Mouse (Mus musculus) testis, adult 2 months (tissue): ENCODE measurements around the gene Btbd9. TPM values are rescaled to one million over a fixed set of nuclear protein-coding genes. Genes with fewer than 3 reads are reported as not detected.

Experiments
- H3K27ac ChIP-seq: fragments of 200-500 bp; 2 replicates; pipeline ENCODE4 v1.5.1; 2012; ENCODE audit warnings: low read depth, low read length; ENCODE audit not compliant: control insufficient read depth, insufficient read depth
- H3K27me3 ChIP-seq: fragments of 200-500 bp; 2 replicates; pipeline ENCODE4 v1.6.1; 2012; ENCODE audit warnings: mild to moderate bottlenecking, low read length, moderate library complexity; ENCODE audit not compliant: control insufficient read depth, insufficient read depth
- H3K36me3 ChIP-seq: fragments of 200-500 bp; 2 replicates; pipeline ENCODE4 v1.6.1; 2012; ENCODE audit warnings: mild to moderate bottlenecking, low read length; ENCODE audit not compliant: control insufficient read depth, insufficient read depth
- H3K4me1 ChIP-seq: fragments of 200-500 bp; 2 replicates; pipeline ENCODE4 v1.6.1; 2012; ENCODE audit warnings: low read length; ENCODE audit not compliant: control insufficient read depth, insufficient read depth
- H3K4me3 ChIP-seq: fragments of 200-500 bp; 2 replicates; pipeline ENCODE4 v1.5.1; 2012; ENCODE audit warnings: low read depth, mild to moderate bottlenecking, low read length, moderate library complexity, mixed read lengths; ENCODE audit not compliant: control insufficient read depth
- CTCF ChIP-seq: fragments of 200-500 bp; IDR thresholded peaks from 2 replicates; pipeline ENCODE4 v1.5.1; 2012; ENCODE audit warnings: low read depth, mild to moderate bottlenecking, inconsistent platforms, low read length, moderate library complexity; ENCODE audit not compliant: control insufficient read depth, insufficient read depth, insufficient replicate concordance
- POLR2A ChIP-seq: fragments of 200-500 bp; IDR thresholded peaks from 2 replicates; pipeline ENCODE4 v1.6.1; 2012; ENCODE audit warnings: low read depth, mild to moderate bottlenecking, inconsistent platforms, low read length, moderate library complexity; ENCODE audit not compliant: control insufficient read depth
- polyA plus RNA-seq: library from polyadenylated mRNA; depleted of rRNA; stranded (reverse); fragments of >200 nt; gene quantifications from 2 replicates; pipeline ENCODE4 v1.2.3, GENCODE M21; 2012

Btbd9 gene
- polyA plus RNA-seq, 1 experiment: 87.1 TPM

DNA sequence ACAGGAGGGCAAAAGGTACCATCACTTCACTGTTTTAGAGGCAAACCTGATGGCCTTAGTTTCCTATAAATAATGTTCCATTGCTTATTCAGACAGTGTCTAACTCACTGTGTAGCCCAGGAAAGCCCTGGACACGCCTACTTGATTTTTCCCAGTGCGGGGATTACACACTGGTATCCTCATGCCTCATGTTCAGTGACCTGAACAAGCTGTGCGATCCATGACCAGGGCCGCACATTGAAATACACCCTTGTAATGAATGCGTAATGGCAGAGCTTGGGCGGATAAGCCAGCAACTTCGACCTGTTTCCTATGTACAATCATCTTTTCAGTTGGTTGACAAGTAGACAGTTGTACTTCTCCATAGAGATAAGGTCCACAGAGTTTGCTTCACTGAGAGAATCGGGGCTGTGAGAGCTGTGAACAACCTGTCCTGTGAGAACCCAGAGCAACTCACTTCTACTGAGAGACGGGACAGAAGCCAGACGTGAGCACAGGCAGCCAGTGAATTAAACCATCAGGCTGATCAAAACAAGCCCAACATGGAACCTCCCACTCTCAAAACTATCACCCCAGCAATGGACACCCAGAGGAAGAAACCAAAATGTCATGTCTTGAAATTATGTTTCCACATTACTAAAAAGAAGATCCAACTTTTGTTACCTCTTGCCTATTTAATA is 145.2 kb downstream of the Btbd9 start:
- no peak for TF ChIP-seq CTCF
- TF ChIP-seq POLR2A: no peak
- Histone ChIP-seq H3K4me3 (no peak overlapping the region), H3K27ac (no peak overlapping the region), H3K27me3 (no peaks in the 10 kb centered on the region), H3K4me1 (peaks cover 2% of the 10 kb centered on the region; the same call in 1 of the 2 replicates), H3K36me3 (no peaks in the 10 kb centered on the region)

DNA sequence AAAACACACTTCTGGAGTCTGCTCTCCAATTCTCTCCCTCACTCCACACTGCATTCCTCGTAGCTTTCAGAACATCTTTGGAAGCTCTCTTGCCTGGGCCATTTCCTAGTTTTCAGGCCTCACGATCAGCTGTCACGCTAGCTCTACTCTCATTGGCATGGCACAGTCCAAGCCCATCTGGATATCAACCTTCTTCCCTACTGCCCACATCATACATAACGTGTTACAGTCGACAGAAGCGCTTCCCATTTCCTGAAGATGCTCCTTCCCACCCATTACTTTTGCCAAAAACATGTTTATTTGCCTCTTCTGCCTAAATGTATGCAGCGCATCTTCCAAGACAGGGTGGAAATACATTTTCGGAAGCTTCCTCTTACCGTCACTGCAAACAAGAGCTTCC is 147.6 kb downstream of the Btbd9 start:
- H3K4me3 ChIP-seq: no peak overlapping the region
- no peak overlapping the region for H3K27ac ChIP-seq
- TF ChIP-seq CTCF: no peak
- no peak for TF ChIP-seq POLR2A
- no peaks in the 10 kb centered on the region; the same call in 1 of the 2 replicates for H3K4me1 ChIP-seq
- H3K27me3 ChIP-seq: no peaks in the 10 kb centered on the region
- H3K36me3 ChIP-seq: no peaks in the 10 kb centered on the region

GRCm38 (mm10) chr17:30423256-30423852 is 152.9 kb downstream of the Btbd9 start:
- H3K27me3 ChIP-seq: no peaks in the 10 kb centered on the region
- H3K4me1 ChIP-seq: no peaks in the 10 kb centered on the region
- no peak overlapping the region for H3K4me3 ChIP-seq
- TF ChIP-seq POLR2A: no peak
- no peak for TF ChIP-seq CTCF
- H3K36me3 ChIP-seq: no peaks in the 10 kb centered on the region
- no peak overlapping the region for H3K27ac ChIP-seq

GRCm38 (mm10) chr17:30422278-30422677 is 154.0 kb downstream of the Btbd9 start:
- Histone ChIP-seq H3K27ac (no peak overlapping the region), H3K36me3 (no peaks in the 10 kb centered on the region), H3K27me3 (no peaks in the 10 kb centered on the region), H3K4me1 (no peaks in the 10 kb centered on the region), H3K4me3 (no peak overlapping the region)
- TF ChIP-seq POLR2A (no peak), CTCF (no peak)

GRCm38 (mm10) chr17:30421256-30421655 is 155.0 kb downstream of the Btbd9 start:
- Histone ChIP-seq H3K27me3 (no peaks in the 10 kb centered on the region), H3K27ac (no peak overlapping the region), H3K36me3 (no peaks in the 10 kb centered on the region), H3K4me3 (no peak overlapping the region), H3K4me1 (no peaks in the 10 kb centered on the region)
- TF ChIP-seq POLR2A (no peak), CTCF (no peak)

DNA sequence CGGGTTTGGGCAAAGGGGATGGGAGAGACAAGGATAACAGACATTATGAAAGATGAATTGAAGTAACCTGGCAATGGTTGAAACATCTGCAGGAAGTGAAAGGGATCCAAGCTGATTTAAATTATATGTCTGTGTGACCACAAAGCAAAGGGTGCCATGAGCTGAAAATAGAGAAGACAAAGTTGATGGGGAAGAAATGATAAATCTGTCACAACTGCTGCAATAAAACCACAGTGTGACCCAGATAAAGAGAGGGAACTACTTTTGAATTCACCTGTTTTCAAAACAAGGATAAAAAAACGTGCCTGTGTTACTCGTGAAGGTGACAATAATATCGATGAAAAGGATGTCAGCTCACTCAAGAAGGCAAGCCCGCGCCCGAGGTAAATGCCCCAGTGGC is 156.8 kb downstream of the Btbd9 start:
- H3K4me1 ChIP-seq: no peaks in the 10 kb centered on the region
- no peak overlapping the region for H3K27ac ChIP-seq
- TF ChIP-seq CTCF (no peak), POLR2A (no peak)
- no peak overlapping the region for H3K4me3 ChIP-seq
- H3K36me3 ChIP-seq: no peaks in the 10 kb centered on the region
- H3K27me3 ChIP-seq: no peaks in the 10 kb centered on the region

DNA sequence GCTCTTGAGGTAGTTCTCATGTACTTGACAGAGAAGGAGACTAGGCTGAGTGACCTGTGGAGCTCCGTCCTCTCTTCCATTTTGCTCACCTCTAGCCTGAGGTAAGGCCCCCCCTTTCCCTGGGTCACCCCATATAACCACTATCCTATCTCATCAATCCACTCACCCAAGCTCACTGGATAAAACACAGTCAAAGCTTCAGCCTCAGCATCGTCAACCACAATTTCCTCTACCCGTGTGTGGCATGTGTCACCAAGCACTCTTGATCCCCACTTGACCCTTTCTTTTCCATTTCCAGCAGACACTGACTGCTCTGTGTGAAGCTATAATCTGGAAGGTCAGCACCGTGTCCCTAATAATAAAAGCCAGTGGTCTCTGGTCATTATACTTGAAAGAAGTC is 157.8 kb downstream of the Btbd9 start:
- Histone ChIP-seq H3K4me1 (no peaks in the 10 kb centered on the region), H3K27ac (no peak overlapping the region), H3K27me3 (no peaks in the 10 kb centered on the region), H3K36me3 (no peaks in the 10 kb centered on the region), H3K4me3 (no peak overlapping the region)
- TF ChIP-seq CTCF (no peak), POLR2A (no peak)

GRCm38 (mm10) chr17:30417106-30417505 is 159.2 kb downstream of the Btbd9 start:
- H3K27me3 ChIP-seq: no peaks in the 10 kb centered on the region
- no peak for TF ChIP-seq POLR2A
- TF ChIP-seq CTCF: no peak
- no peaks in the 10 kb centered on the region for H3K4me1 ChIP-seq

More at GRCm38 (mm10) chr17:30417106-30417505, 159.2 kb downstream of the Btbd9 start:
- Histone ChIP-seq H3K27ac (no peak overlapping the region), H3K36me3 (no peaks in the 10 kb centered on the region), H3K4me3 (no peak overlapping the region)
